Mouse (Mus musculus): ENCODE data around the gene Gm10228. TPM values are rescaled to one million over a fixed set of nuclear protein-coding genes. Genes with fewer than 3 reads are reported as not detected.

Gene Gm10228
- total and polyA plus RNA-seq, 2 experiments from 2014 or later: not detected

- Histone ChIP-seq H3K4me2 (ENCODE audit: low read depth, low read length, poor library complexity, severe bottlenecking) (no peak overlapping the region), H3K4me3 (ENCODE audit: low read depth, low read length) (no peak overlapping the region), H3K27ac (ENCODE audit: low read depth, low read length) (no peak overlapping the region), H3K9ac (replicated peaks; ENCODE audit: low read length, poor library complexity, severe bottlenecking) (no peak overlapping the region), H3K9me3 (ENCODE audit: low read length) (no peaks in the 10 kb centered on the region), H3K36me3 (ENCODE audit: insufficient read depth, low read length) (no peaks in the 10 kb centered on the region), H3K27me3 (ENCODE audit: insufficient read depth, low read length) (no peaks in the 10 kb centered on the region), H3K4me1 (ENCODE audit: insufficient read depth, low read length) (no peaks in the 10 kb centered on the region)
- WGBS: 95% methylated on average over 3 of the region's 3 CpGs
- DNase-seq (ENCODE audit: low spot score) (no peak), ATAC-seq (ENCODE audit: low FRiP score) (no peak)
- no peak for TF ChIP-seq CTCF (IDR thresholded peaks at IDR 0.05)
Measured at GRCm38 (mm10) chr16:89013973-89014372, 27.3 kb downstream of the Gm10228 start.

GRCm38 (mm10) chr16:89010659-89011058, 30.6 kb downstream of the Gm10228 start, which contains the start of gene Krtap22-2:
TSS of gene Krtap22-2 (minus strand) at chr16:89010759.
- no peak within 1 kb of the TSS for H3K27ac ChIP-seq (ENCODE audit: low read depth, low read length)
- no peak for DNase-seq (ENCODE audit: low spot score)
- no peaks in the 10 kb centered on the region for H3K9me3 ChIP-seq (ENCODE audit: low read length)
- no peaks in the 10 kb centered on the region for H3K36me3 ChIP-seq (ENCODE audit: insufficient read depth, low read length)
- TF ChIP-seq CTCF (IDR thresholded peaks at IDR 0.05): no peak
- no peak for ATAC-seq (ENCODE audit: low FRiP score)
- H3K4me3 ChIP-seq (ENCODE audit: low read depth, low read length): no peak within 1 kb of the TSS
- no peak within 1 kb of the TSS for H3K9ac ChIP-seq (replicated peaks; ENCODE audit: low read length, poor library complexity, severe bottlenecking)
- H3K27me3 ChIP-seq (ENCODE audit: insufficient read depth, low read length): no peaks in the 10 kb centered on the region
- no peaks in the 10 kb centered on the region for H3K4me1 ChIP-seq (ENCODE audit: insufficient read depth, low read length)
- 79% methylated on average over 5 of the region's 5 CpGs for WGBS
- H3K4me2 ChIP-seq (ENCODE audit: low read depth, low read length, poor library complexity, severe bottlenecking): no peak within 1 kb of the TSS

Other genes with a start within 250 kb of the Gm10228 start
- not detected in 2 replicates for gene Gm20741, start 229.3 kb downstream of the Gm10228 start, total RNA-seq (2014; rRNA removed)
- not detected in 2 replicates for gene Gm20741, start 229.3 kb downstream of the Gm10228 start, polyA plus RNA-seq (2015; fragmentation: Nextera tagmentation; extraction: Ambion mirVana)
- not detected in 2 replicates for gene Krtap15, start 221.3 kb downstream of the Gm10228 start, total RNA-seq (2014; rRNA removed)
- not detected in 2 replicates for gene Krtap15, start 221.3 kb downstream of the Gm10228 start, polyA plus RNA-seq (2015; fragmentation: Nextera tagmentation; extraction: Ambion mirVana)
- gene Krtap14, start 215.3 kb downstream of the Gm10228 start, total RNA-seq (2014; rRNA removed): not detected in 2 replicates
- not detected in 2 replicates for gene Krtap14, start 215.3 kb downstream of the Gm10228 start, polyA plus RNA-seq (2015; fragmentation: Nextera tagmentation; extraction: Ambion mirVana)
- not detected in 2 replicates for gene Krtap19-1, start 172.1 kb downstream of the Gm10228 start, total RNA-seq (2014; rRNA removed)
- gene Krtap19-1, start 172.1 kb downstream of the Gm10228 start, polyA plus RNA-seq (2015; fragmentation: Nextera tagmentation; extraction: Ambion mirVana): not detected in 2 replicates
- gene Krtap19-2, start 167.2 kb downstream of the Gm10228 start, total RNA-seq (2014; rRNA removed): not detected in 2 replicates
- gene Krtap19-2, start 167.2 kb downstream of the Gm10228 start, polyA plus RNA-seq (2015; fragmentation: Nextera tagmentation; extraction: Ambion mirVana): not detected in 2 replicates
- not detected in 2 replicates for gene Krtap19-3, start 163.4 kb downstream of the Gm10228 start, total RNA-seq (2014; rRNA removed)
- not detected in 2 replicates for gene Krtap19-3, start 163.4 kb downstream of the Gm10228 start, polyA plus RNA-seq (2015; fragmentation: Nextera tagmentation; extraction: Ambion mirVana)
- gene Krtap19-4, start 156.4 kb downstream of the Gm10228 start, total RNA-seq (2014; rRNA removed): not detected in 2 replicates
- gene Krtap19-4, start 156.4 kb downstream of the Gm10228 start, polyA plus RNA-seq (2015; fragmentation: Nextera tagmentation; extraction: Ambion mirVana): not detected in 2 replicates
- gene Krtap19-5, start 145.0 kb downstream of the Gm10228 start, total RNA-seq (2014; rRNA removed): not detected in 2 replicates
- gene Krtap19-5, start 145.0 kb downstream of the Gm10228 start, polyA plus RNA-seq (2015; fragmentation: Nextera tagmentation; extraction: Ambion mirVana): not detected in 2 replicates
- not detected in 2 replicates for gene Krtap19-9b, start 109.2 kb downstream of the Gm10228 start, total RNA-seq (2014; rRNA removed)
- not detected in 2 replicates for gene Krtap19-9b, start 109.2 kb downstream of the Gm10228 start, polyA plus RNA-seq (2015; fragmentation: Nextera tagmentation; extraction: Ambion mirVana)
- gene Krtap16-3, start 78.6 kb downstream of the Gm10228 start, total RNA-seq (2014; rRNA removed): not detected in 2 replicates
- gene Krtap16-3, start 78.6 kb downstream of the Gm10228 start, polyA plus RNA-seq (2015; fragmentation: Nextera tagmentation; extraction: Ambion mirVana): not detected in 2 replicates
- not detected in 2 replicates for gene Krtap22-2, start 30.7 kb downstream of the Gm10228 start, total RNA-seq (2014; rRNA removed)
- gene Krtap22-2, start 30.7 kb downstream of the Gm10228 start, polyA plus RNA-seq (2015; fragmentation: Nextera tagmentation; extraction: Ambion mirVana): not detected in 2 replicates
- gene Gm10229, start 26.2 kb downstream of the Gm10228 start, total RNA-seq (2014; rRNA removed): not detected in 2 replicates
- gene Gm10229, start 26.2 kb downstream of the Gm10228 start, polyA plus RNA-seq (2015; fragmentation: Nextera tagmentation; extraction: Ambion mirVana): not detected in 2 replicates
- gene Krtap6-1, start 9.8 kb downstream of the Gm10228 start, total RNA-seq (2014; rRNA removed): not detected in 2 replicates
- gene Krtap6-1, start 9.8 kb downstream of the Gm10228 start, polyA plus RNA-seq (2015; fragmentation: Nextera tagmentation; extraction: Ambion mirVana): not detected in 2 replicates
- not detected in 2 replicates for gene Krtap6-5, start 6.4 kb upstream of the Gm10228 start, total RNA-seq (2014; rRNA removed)
- not detected in 2 replicates for gene Krtap6-5, start 6.4 kb upstream of the Gm10228 start, polyA plus RNA-seq (2015; fragmentation: Nextera tagmentation; extraction: Ambion mirVana)
- not detected in 2 replicates for gene 1110025L11Rik, start 22.5 kb upstream of the Gm10228 start, total RNA-seq (2014; rRNA removed)
- gene 1110025L11Rik, start 22.5 kb upstream of the Gm10228 start, polyA plus RNA-seq (2015; fragmentation: Nextera tagmentation; extraction: Ambion mirVana): not detected in 2 replicates
- not detected in 2 replicates for gene Krtap6-3, start 42.5 kb upstream of the Gm10228 start, total RNA-seq (2014; rRNA removed)
- gene Krtap6-3, start 42.5 kb upstream of the Gm10228 start, polyA plus RNA-seq (2015; fragmentation: Nextera tagmentation; extraction: Ambion mirVana): not detected in 2 replicates
- not detected in 2 replicates for gene Gm6358, start 99.4 kb upstream of the Gm10228 start, total RNA-seq (2014; rRNA removed)
- gene Gm6358, start 99.4 kb upstream of the Gm10228 start, polyA plus RNA-seq (2015; fragmentation: Nextera tagmentation; extraction: Ambion mirVana): not detected in 2 replicates
- gene Gm10061, start 109.6 kb upstream of the Gm10228 start, total RNA-seq (2014; rRNA removed): not detected in 2 replicates
- gene Gm10061, start 109.6 kb upstream of the Gm10228 start, polyA plus RNA-seq (2015; fragmentation: Nextera tagmentation; extraction: Ambion mirVana): not detected in 2 replicates
- gene Gm9789, start 116.5 kb upstream of the Gm10228 start, total RNA-seq (2014; rRNA removed): not detected in 2 replicates
- gene Gm9789, start 116.5 kb upstream of the Gm10228 start, polyA plus RNA-seq (2015; fragmentation: Nextera tagmentation; extraction: Ambion mirVana): not detected in 2 replicates
- gene Gm7735, start 128.0 kb upstream of the Gm10228 start, total RNA-seq (2014; rRNA removed): not detected in 2 replicates
- not detected in 2 replicates for gene Gm7735, start 128.0 kb upstream of the Gm10228 start, polyA plus RNA-seq (2015; fragmentation: Nextera tagmentation; extraction: Ambion mirVana)
- not detected in 2 replicates for gene 1110057P08Rik, start 133.3 kb upstream of the Gm10228 start, total RNA-seq (2014; rRNA removed)
- not detected in 2 replicates for gene 1110057P08Rik, start 133.3 kb upstream of the Gm10228 start, polyA plus RNA-seq (2015; fragmentation: Nextera tagmentation; extraction: Ambion mirVana)
- not detected in 2 replicates for gene Krtap20-2, start 164.4 kb upstream of the Gm10228 start, total RNA-seq (2014; rRNA removed)
- not detected in 2 replicates for gene Krtap20-2, start 164.4 kb upstream of the Gm10228 start, polyA plus RNA-seq (2015; fragmentation: Nextera tagmentation; extraction: Ambion mirVana)